Mouse (Mus musculus) embryonic facial prominence, embryonic 15.5 days (tissue): ENCODE measurements around the gene Rad23b. TPM values are rescaled to one million over a fixed set of nuclear protein-coding genes. Genes with fewer than 3 reads are reported as not detected.

Experiments used
- ATAC-seq: fragments of 200-750 bp; cut with Nextera tagmentation; 2 replicates; pipeline ENCODE4 v1.8.0; 2017; ENCODE audit warnings: low read depth, moderate TSS enrichment; ENCODE audit not compliant: insufficient number of reproducible peaks, low FRiP score, low TSS enrichment
- H3K27ac ChIP-seq: fragments of 300-500 bp; sonication (generic); replicated peaks from 2 replicates; pipeline ENCODE4 v1.5.1; 2015; ENCODE audit warnings: mild to moderate bottlenecking, inconsistent platforms
- H3K27me3 ChIP-seq: fragments of 300-500 bp; sonication (generic); 2 replicates; pipeline ENCODE4 v1.6.1; 2015; ENCODE audit warnings: inconsistent platforms
- H3K36me3 ChIP-seq: fragments of 300-500 bp; sonication (generic); 2 replicates; pipeline ENCODE4 v1.6.1; 2015; ENCODE audit warnings: mild to moderate bottlenecking, inconsistent platforms
- H3K4me1 ChIP-seq: fragments of 300-500 bp; sonication (generic); 2 replicates; pipeline ENCODE4 v1.6.1; 2015; ENCODE audit warnings: inconsistent platforms
- H3K4me2 ChIP-seq: fragments of 300-500 bp; sonication (generic); replicated peaks from 2 replicates; pipeline ENCODE4 v1.6.1; 2015; ENCODE audit warnings: mild to moderate bottlenecking, inconsistent platforms
- H3K4me3 ChIP-seq: fragments of 300-500 bp; sonication (generic); replicated peaks from 2 replicates; pipeline ENCODE4 v1.5.1; 2015; ENCODE audit warnings: mild to moderate bottlenecking, inconsistent platforms
- H3K9ac ChIP-seq: fragments of 300-500 bp; sonication (generic); 2 replicates; pipeline ENCODE4 v1.6.1; 2015; ENCODE audit warnings: inconsistent platforms
- H3K9me3 ChIP-seq: fragments of 300-500 bp; sonication (generic); replicated peaks from 2 replicates; pipeline ENCODE4 v1.6.1; 2016; ENCODE audit warnings: inconsistent platforms
- WGBS: fragments of 180-500 bp; shearing (Covaris S2); methylation state at CpG from one replicate; pipeline ENCODE4 v1.1.7; 2015; 5-methylcytosine and 5-hydroxymethylcytosine counted together
- polyA plus RNA-seq: library from polyadenylated mRNA; unstranded; fragments of >200 nt; fragmentation: Nextera tagmentation; extraction: Ambion mirVana; gene quantifications from 2 replicates; pipeline ENCODE4 v1.2.1, GENCODE M21; 2015

Gene Rad23b
- polyA plus RNA-seq, 1 experiment from 2014 or later: 95.7 TPM

DNA sequence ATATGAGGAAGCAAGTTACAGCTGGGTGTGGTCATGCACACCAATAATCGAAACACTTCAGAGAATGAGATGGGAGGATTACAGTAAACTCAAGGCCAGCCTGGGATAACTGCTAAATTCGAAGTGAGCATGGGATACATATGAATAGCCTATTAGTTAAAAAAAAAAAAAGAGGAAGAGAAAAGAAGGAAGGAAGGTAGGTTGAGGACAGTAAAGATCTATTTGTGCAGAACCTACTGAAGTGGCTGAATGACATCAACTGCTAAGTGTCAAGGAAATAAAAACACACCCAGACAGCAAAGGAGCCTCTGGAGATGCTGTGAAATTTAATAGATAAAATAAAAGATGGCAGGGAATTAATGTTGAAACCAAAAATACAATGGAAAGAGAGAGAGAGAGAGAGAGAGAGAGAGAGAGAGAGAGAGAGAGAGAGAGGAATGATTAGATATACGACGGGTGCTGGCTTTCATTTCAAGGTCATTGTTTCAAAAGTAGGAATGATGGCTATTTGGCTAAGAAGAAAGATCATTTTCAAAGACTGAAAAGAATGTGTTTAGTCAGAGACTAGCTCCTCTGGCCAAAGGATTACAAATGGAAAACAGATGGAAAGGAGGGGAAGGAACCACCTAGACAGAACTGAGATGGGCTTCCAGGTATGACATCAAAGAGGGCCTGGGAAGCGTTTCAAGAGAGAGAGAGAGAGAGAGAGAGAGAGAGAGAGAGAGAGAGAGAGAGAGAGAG is 14.6 kb upstream of the Rad23b start:
- ATAC-seq: no peak
- Histone ChIP-seq H3K4me1 (no peaks in the 10 kb centered on the region), H3K9me3 (no peaks in the 10 kb centered on the region), H3K4me3 (no peak overlapping the region), H3K27ac (no peak overlapping the region), H3K27me3 (no peaks in the 10 kb centered on the region), H3K9ac (no peak overlapping the region), H3K4me2 (no peak overlapping the region), H3K36me3 (no peaks in the 10 kb centered on the region)
- WGBS: 51% methylated on average over 5 of the region's 5 CpGs

DNA sequence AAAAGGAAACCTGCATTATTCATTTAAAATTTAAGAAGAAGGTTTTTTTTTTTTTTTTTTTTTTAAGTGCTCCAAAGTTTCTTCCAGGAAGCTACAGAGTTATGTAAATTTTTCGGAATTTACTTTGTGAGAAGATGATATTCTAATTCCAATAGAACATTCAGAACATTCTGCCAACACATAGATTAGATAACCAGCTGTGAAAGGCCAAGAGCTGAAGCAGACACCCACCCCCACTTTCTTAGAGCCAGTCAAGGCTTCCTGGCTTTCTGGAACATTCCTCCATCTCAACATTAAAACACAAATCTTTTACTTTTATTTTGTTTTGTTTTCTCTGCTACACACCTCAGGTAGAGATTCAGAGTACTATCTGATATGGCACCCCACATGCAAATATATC is 10.9 kb upstream of the Rad23b start:
- H3K4me1 ChIP-seq: no peaks in the 10 kb centered on the region
- H3K4me2 ChIP-seq: no peak overlapping the region
- 64% methylated on average over 1 of the region's 1 CpGs for WGBS
- H3K36me3 ChIP-seq: no peaks in the 10 kb centered on the region
- no peak overlapping the region for H3K9ac ChIP-seq
- ATAC-seq: no peak
- no peaks in the 10 kb centered on the region for H3K27me3 ChIP-seq
- no peak overlapping the region for H3K4me3 ChIP-seq
- no peak overlapping the region for H3K27ac ChIP-seq
- no peaks in the 10 kb centered on the region for H3K9me3 ChIP-seq

DNA sequence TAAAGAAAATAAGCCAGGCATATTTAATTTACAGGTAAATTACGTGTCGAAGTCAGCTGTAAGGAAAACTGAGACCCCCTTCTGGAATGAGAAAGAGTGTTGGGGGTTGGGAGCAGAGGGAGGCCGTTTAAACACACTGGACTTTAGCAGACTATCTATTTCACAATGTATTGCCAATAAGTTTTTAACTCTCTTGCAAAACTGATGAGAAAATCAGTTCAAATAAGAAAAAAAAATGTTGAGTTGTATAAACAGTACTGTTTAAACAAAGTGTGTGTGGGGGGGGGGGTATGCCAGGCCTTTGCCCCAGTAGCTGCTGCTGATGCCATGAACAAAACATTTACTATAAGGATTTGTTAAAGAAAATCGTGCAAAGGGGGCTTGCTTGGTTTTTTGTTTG is 10.5 kb upstream of the Rad23b start:
- no peak overlapping the region for H3K4me2 ChIP-seq
- H3K27ac ChIP-seq: no peak overlapping the region
- H3K9ac ChIP-seq: no peak overlapping the region
- WGBS: 58% methylated on average over 4 of the region's 4 CpGs
- ATAC-seq: no peak
- no peak overlapping the region for H3K4me3 ChIP-seq
- H3K27me3 ChIP-seq: no peaks in the 10 kb centered on the region
- H3K36me3 ChIP-seq: no peaks in the 10 kb centered on the region
- H3K4me1 ChIP-seq: no peaks in the 10 kb centered on the region
- H3K9me3 ChIP-seq: no peaks in the 10 kb centered on the region

DNA sequence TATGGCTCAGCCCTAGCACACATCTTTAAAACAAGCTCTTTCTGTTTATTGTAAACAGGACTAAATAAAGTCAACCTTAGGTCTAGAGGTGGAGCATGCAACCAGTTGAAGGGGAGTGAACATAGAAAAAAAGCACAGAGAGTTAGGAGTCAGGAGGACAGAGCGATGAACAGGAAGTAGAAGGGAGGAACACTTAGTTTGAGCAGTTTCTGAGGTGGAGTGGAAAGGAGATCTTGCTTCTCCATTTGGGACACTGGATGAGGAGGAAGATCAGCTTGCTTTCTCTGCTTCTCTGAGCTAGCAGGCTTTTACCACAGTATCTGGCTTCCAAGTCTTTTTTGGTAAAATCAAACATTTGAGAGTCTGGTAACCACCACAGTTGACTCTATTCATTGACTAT is 8.0 kb upstream of the Rad23b start:
- Histone ChIP-seq H3K27me3 (no peaks in the 10 kb centered on the region), H3K4me2 (no peak overlapping the region), H3K4me3 (no peak overlapping the region), H3K27ac (no peak overlapping the region), H3K9me3 (no peaks in the 10 kb centered on the region), H3K4me1 (no peaks in the 10 kb centered on the region), H3K9ac (no peak overlapping the region), H3K36me3 (no peaks in the 10 kb centered on the region)
- 92% methylated on average over 1 of the region's 1 CpGs for WGBS
- no peak for ATAC-seq

DNA sequence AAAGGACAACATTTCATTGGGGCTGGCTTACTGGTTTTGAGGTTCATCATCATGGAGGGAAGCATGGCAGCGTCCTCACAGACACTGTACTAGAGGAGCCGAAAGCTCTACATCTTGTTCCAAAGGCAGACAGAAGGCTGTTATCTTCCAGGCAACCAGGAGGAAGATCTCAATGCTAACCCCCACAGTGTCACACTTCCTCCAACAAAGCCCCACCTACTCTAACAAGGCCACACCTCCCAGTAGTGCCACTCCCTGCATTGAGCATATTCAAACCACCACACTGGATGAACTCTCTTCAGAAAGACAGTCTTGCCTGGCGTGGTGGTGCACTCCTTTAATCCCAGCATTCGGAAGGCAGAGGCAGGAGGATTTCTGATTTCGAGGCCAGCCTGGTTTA is 7.2 kb upstream of the Rad23b start:
- no peak overlapping the region for H3K9ac ChIP-seq
- H3K9me3 ChIP-seq: no peaks in the 10 kb centered on the region
- no peaks in the 10 kb centered on the region for H3K36me3 ChIP-seq
- H3K27me3 ChIP-seq: no peaks in the 10 kb centered on the region
- WGBS: 90% methylated on average over 5 of the region's 5 CpGs
- H3K27ac ChIP-seq: no peak overlapping the region
- no peaks in the 10 kb centered on the region for H3K4me1 ChIP-seq
- no peak overlapping the region for H3K4me2 ChIP-seq
- no peak overlapping the region for H3K4me3 ChIP-seq
- no peak for ATAC-seq

DNA sequence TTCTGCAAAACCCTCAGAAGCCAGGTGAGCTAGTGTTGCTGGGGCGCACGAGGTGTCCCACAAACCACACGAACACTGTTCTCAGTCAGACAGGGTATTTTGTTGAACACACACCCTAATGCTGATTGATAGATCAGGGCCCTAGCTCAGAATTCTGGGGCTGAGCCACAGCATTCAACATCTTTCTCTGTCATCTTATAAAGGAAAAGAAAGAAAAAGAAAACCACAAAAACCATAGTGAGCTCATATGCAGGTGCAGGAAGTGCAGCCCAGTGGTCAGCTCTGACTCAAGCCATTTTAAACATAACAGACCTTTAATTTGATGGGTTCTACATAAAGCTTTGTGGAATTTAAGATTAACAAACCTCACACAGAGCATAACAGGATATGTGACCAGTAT is 6.6 kb upstream of the Rad23b start:
- 91% methylated on average over 3 of the region's 3 CpGs for WGBS
- H3K4me3 ChIP-seq: no peak overlapping the region
- ATAC-seq: no peak
- no peaks in the 10 kb centered on the region for H3K9me3 ChIP-seq
- H3K36me3 ChIP-seq: no peaks in the 10 kb centered on the region
- H3K4me2 ChIP-seq: no peak overlapping the region
- no peaks in the 10 kb centered on the region for H3K4me1 ChIP-seq
- no peak overlapping the region for H3K9ac ChIP-seq
- no peak overlapping the region for H3K27ac ChIP-seq
- H3K27me3 ChIP-seq: no peaks in the 10 kb centered on the region

DNA sequence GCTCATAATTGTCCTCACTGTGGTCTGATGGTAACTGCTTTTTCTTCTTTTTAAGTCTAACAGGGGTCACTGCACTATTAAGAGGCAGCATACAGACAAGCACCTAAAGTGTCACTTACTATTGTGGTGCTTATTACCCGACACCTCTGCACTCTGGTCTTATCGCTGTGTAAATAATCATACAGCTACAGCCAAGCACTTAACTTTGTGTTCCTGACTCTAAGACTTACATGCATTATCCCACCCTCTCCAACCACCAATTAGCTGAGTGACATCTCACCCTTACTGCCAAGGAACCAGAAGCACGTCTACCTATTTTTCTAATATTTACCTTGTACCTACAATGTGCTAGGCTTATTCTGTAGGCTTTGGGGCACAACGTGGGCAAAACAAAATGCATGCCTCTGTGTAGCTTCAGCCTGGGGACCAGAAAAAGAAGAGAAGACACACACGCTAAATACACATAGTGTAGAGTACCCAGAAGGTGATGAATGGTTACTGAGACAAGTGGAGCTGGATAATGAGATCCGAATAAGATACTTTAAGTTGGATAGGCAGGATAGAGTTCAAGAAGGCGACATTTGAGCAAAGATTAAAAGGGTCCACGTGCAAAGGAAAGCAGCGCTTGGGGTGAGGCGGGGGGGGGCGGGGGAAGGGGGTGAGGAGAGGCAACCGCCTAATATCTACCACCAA is 938 bp upstream of the Rad23b start:
- peaks cover 15% of the 10 kb centered on the region for H3K4me1 ChIP-seq
- H3K27ac ChIP-seq: peak overlapping the region; percentile 88
- ATAC-seq: no peak
- H3K9ac ChIP-seq: peak overlapping the region; percentile 16
- H3K36me3 ChIP-seq: no peaks in the 10 kb centered on the region
- no peaks in the 10 kb centered on the region for H3K9me3 ChIP-seq
- peak overlapping the region; percentile 99 for H3K4me3 ChIP-seq
- peak overlapping the region; percentile 56 for H3K4me2 ChIP-seq
- WGBS: 12% methylated on average over 12 of the region's 12 CpGs
- H3K27me3 ChIP-seq: no peaks in the 10 kb centered on the region

DNA sequence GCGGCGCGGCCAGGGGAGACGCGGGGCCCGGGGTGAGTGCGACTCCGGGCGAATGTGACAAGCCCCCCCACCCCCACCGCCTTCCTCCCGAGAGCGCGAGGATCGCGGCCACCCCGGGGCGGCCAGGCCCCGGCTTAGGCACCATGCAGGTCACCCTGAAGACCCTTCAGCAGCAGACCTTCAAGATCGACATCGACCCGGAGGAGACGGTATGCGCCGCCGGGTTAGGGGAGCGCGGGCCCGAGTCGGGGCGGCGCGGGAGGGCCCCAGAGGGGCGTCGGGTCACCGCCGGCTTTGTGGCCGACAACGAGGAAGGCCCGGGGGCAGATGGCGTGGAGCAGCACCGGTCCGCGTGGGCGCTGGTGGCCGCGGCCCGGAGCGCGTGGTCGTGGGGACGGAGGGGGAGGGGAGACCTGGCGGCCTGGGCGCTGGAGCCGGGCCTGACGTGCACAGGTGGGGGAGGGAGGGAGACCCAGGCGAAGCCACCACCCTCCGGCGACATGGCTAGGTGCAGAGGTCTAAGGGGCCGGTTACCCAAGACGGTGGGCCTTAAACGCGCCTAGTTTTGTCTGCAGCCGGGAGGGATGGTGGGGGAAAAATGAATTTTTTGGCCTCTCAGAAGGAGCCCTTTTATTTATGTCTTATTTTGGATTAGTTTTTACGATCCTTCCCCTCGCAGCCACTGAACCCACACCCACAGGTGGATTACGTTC is 532 bp downstream of the Rad23b start:
- H3K27me3 ChIP-seq: no peaks in the 10 kb centered on the region
- peak overlapping the region; percentile 99 for H3K4me3 ChIP-seq
- H3K4me1 ChIP-seq: peaks cover 20% of the 10 kb centered on the region
- no peaks in the 10 kb centered on the region for H3K9me3 ChIP-seq
- WGBS: under 1% methylated on average over 62 of the region's 66 CpGs
- H3K27ac ChIP-seq: peak overlapping the region; percentile 91
- peak; percentile 46 for ATAC-seq
- peak overlapping the region; percentile 63 for H3K4me2 ChIP-seq
- peak overlapping the region; percentile 88 for H3K9ac ChIP-seq
- no peaks in the 10 kb centered on the region for H3K36me3 ChIP-seq

DNA sequence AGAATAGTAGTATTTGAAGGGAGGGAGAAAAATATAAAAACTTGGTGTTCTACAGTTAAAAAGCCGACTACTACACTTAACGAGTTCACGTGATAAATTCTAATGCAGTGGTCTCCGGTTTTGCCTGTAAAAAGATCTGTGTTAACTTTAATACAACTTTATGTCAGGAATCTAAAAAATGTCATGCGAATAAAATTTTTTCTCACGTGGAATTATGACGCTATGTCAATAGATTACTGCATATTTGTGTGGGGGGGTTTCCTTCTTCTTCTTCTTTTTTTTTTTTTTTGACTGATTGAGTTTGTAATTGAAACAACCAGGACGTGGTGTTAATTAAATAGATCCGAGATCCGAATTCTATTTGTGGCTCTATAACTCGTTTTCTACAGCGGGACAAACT is 1.2 kb downstream of the Rad23b start:
- no peaks in the 10 kb centered on the region for H3K36me3 ChIP-seq
- 8% methylated on average over 12 of the region's 12 CpGs for WGBS
- peak overlapping the region; percentile 88 for H3K9ac ChIP-seq
- no peak for ATAC-seq
- H3K9me3 ChIP-seq: no peaks in the 10 kb centered on the region
- H3K27me3 ChIP-seq: no peaks in the 10 kb centered on the region
- no peak overlapping the region for H3K27ac ChIP-seq
- H3K4me1 ChIP-seq: peaks cover 20% of the 10 kb centered on the region
- peak overlapping the region; percentile 63 for H3K4me2 ChIP-seq
- peak overlapping the region; percentile 99 for H3K4me3 ChIP-seq

DNA sequence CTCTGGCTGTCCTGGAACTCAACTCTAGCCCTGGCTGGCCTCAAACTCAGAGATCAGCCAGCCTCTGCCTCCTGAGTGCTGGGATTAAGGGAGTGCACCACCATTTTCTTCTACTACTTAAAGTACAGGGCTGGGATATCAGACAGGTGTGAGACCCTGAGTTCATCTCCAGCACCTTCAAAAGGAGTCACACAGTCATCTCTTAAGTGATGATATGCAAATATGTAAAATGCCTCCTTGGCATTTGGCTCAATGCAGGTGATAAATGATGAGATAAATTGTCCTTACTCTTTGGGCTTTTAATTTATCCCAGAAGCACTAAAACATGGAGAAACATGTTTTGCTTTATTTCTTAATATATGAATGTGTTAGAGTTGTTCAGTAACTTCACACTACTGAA is 2.0 kb downstream of the Rad23b start:
- Histone ChIP-seq H3K9me3 (no peaks in the 10 kb centered on the region), H3K9ac (no peak overlapping the region), H3K27me3 (no peaks in the 10 kb centered on the region), H3K4me3 (no peak overlapping the region), H3K36me3 (no peaks in the 10 kb centered on the region), H3K4me2 (no peak overlapping the region; the same call in 1 of the 2 replicates), H3K27ac (no peak overlapping the region), H3K4me1 (peaks cover 20% of the 10 kb centered on the region)
- no peak for ATAC-seq

DNA sequence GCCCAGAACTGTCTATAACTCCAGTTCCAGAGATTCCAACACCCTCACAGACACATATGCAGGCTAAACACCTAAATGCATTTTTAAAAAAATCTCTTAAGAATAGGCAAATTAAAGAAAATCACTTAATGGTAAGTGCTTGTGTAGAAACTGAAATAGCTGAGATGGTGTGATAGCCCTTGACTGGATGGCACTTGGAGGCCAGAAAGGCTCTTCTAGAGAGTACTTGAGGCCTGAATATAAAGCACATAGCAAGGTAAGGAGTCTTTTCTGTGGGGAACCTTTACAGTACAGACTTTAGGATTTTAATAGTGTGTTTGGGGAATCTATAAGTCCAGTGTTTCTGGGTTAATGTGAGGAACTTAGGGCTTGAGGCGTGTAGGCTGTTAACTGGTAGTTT is 4.2 kb downstream of the Rad23b start:
- H3K4me1 ChIP-seq: peaks cover 16% of the 10 kb centered on the region
- H3K9ac ChIP-seq: no peak overlapping the region
- H3K4me3 ChIP-seq: no peak overlapping the region
- H3K27me3 ChIP-seq: no peaks in the 10 kb centered on the region
- H3K27ac ChIP-seq: no peak overlapping the region
- no peaks in the 10 kb centered on the region for H3K36me3 ChIP-seq
- WGBS: 95% methylated on average over 1 of the region's 1 CpGs
- no peak overlapping the region for H3K4me2 ChIP-seq
- no peak for ATAC-seq
- no peaks in the 10 kb centered on the region for H3K9me3 ChIP-seq
